Mouse (Mus musculus) kidney, embryonic 16.5 days (tissue): Measurements from ENCODE around the gene Arhgef33. TPM values are rescaled to one million over a fixed set of nuclear protein-coding genes. Genes with fewer than 3 reads are reported as not detected.
"Not testable (repeated sequence)": the region's sequence is repeated elsewhere in the genome, so short reads cannot be mapped to it uniquely, and the experiment has no call there.

Experiments
- ATAC-seq: fragments of 200-750 bp; cut with Nextera tagmentation; 2 replicates; pipeline ENCODE4 v1.8.0; 2017; ENCODE audit warnings: moderate TSS enrichment; ENCODE audit not compliant: low FRiP score, low TSS enrichment
- H3K27ac ChIP-seq: fragments of 300-500 bp; sonication (generic); 2 replicates; pipeline ENCODE4 v1.5.1; 2014; ENCODE audit warnings: low read length
- H3K27me3 ChIP-seq: fragments of 300-500 bp; sonication (generic); 2 replicates; pipeline ENCODE4 v1.6.1; 2014; ENCODE audit warnings: low read length, control low read depth, mixed read lengths; ENCODE audit not compliant: insufficient read depth
- H3K36me3 ChIP-seq: fragments of 300-500 bp; sonication (generic); 2 replicates; pipeline ENCODE4 v1.6.1; 2014; ENCODE audit warnings: low read length, control low read depth, mixed read lengths; ENCODE audit not compliant: insufficient read depth
- H3K4me1 ChIP-seq: fragments of 300-500 bp; sonication (generic); 2 replicates; pipeline ENCODE4 v1.6.1; 2014; ENCODE audit warnings: low read length, control low read depth, mixed read lengths; ENCODE audit not compliant: insufficient read depth
- H3K4me2 ChIP-seq: fragments of 300-500 bp; sonication (generic); replicated peaks from 2 replicates; pipeline ENCODE4 v1.6.1; 2014; ENCODE audit warnings: low read depth, low read length
- H3K4me3 ChIP-seq: fragments of 300-500 bp; sonication (generic); 2 replicates; pipeline ENCODE4 v1.5.1; 2014; ENCODE audit warnings: mild to moderate bottlenecking, low read length
- H3K9ac ChIP-seq: fragments of 300-500 bp; sonication (generic); replicated peaks from 2 replicates; pipeline ENCODE4 v1.6.1; 2014; ENCODE audit warnings: low read length
- H3K9me3 ChIP-seq: fragments of 300-500 bp; sonication (generic); 2 replicates; pipeline ENCODE4 v1.6.1; 2016; ENCODE audit warnings: low read length, control low read depth
- WGBS: fragments of 180-500 bp; shearing (Covaris S2); extraction: QIAGEN DNeasy Blood & Tissue Kit; methylation state at CpG from one replicate; pipeline ENCODE4 v1.1.7; 2014; 5-methylcytosine and 5-hydroxymethylcytosine counted together
- polyA plus RNA-seq: library from polyadenylated mRNA; unstranded; fragments of >200 nt; fragmentation: Nextera tagmentation; extraction: Ambion mirVana; gene quantifications from 2 replicates; pipeline ENCODE4 v1.2.1, GENCODE M21; 2015

Gene Arhgef33
- polyA plus RNA-seq, 1 experiment from 2014 or later = 0.55 TPM

GRCm38 (mm10) chr17:80373726-80374096 lies 66.5 kb downstream of the Arhgef33 start:
- no peaks in the 10 kb centered on the region for H3K36me3 ChIP-seq
- ATAC-seq = peak; percentile 72
- peaks cover 12% of the 10 kb centered on the region; the same call in 1 of the 2 replicates for H3K4me1 ChIP-seq
- H3K4me3 ChIP-seq = peak overlapping the region; percentile 56
- H3K27ac ChIP-seq = peak overlapping the region; percentile 69; the same call in 1 of the 2 replicates
- H3K9ac ChIP-seq = peak overlapping the region; percentile 85
- peaks cover 8% of the 10 kb centered on the region; the same call in 1 of the 2 replicates for H3K27me3 ChIP-seq
- WGBS = 19% methylated on average over 29 of the region's 29 CpGs
- peak overlapping the region; percentile 92 for H3K4me2 ChIP-seq
- H3K9me3 ChIP-seq = peaks cover 2% of the 10 kb centered on the region; the same call in 1 of the 2 replicates

GRCm38 (mm10) chr17:80378386-80378785 lies 71.2 kb downstream of the Arhgef33 start:
- ATAC-seq, H3K4me3 ChIP-seq, H3K4me1 ChIP-seq, H3K36me3 ChIP-seq, H3K27me3 ChIP-seq, H3K27ac ChIP-seq, H3K4me2 ChIP-seq, H3K9ac ChIP-seq, H3K9me3 ChIP-seq: not testable (repeated sequence)

GRCm38 (mm10) chr17:80385671-80386070 lies 78.5 kb downstream of the Arhgef33 start:
- 61% methylated on average over 1 of the region's 1 CpGs for WGBS
- Histone ChIP-seq H3K9me3 (no peaks in the 10 kb centered on the region), H3K9ac (no peak overlapping the region), H3K4me2 (no peak overlapping the region), H3K4me3 (no peak overlapping the region), H3K27ac (no peak overlapping the region), H3K4me1 (no peaks in the 10 kb centered on the region), H3K36me3 (no peaks in the 10 kb centered on the region), H3K27me3 (no peaks in the 10 kb centered on the region)
- ATAC-seq = no peak

- H3K4me1 ChIP-seq = 0 out of 2 replicates have a peak, but pooled peaks cover 4% of the 10 kb centered on the region
- no peaks in the 10 kb centered on the region for H3K9me3 ChIP-seq
- no peak overlapping the region for H3K4me3 ChIP-seq
- H3K27me3 ChIP-seq = no peaks in the 10 kb centered on the region
- no peak overlapping the region for H3K9ac ChIP-seq
- no peak overlapping the region for H3K27ac ChIP-seq
- no peak overlapping the region for H3K4me2 ChIP-seq
- WGBS = 76% methylated on average over 10 of the region's 10 CpGs
- no peaks in the 10 kb centered on the region for H3K36me3 ChIP-seq
- no peak for ATAC-seq
Observed at GRCm38 (mm10) chr17:80390024-80390423, 82.8 kb downstream of the Arhgef33 start.

- 0 out of 2 replicates have a peak, but pooled peaks cover 4% of the 10 kb centered on the region for H3K4me1 ChIP-seq
- no peaks in the 10 kb centered on the region for H3K27me3 ChIP-seq
- ATAC-seq = peak; percentile 94
- H3K9ac ChIP-seq = peak overlapping the region; percentile 63
- no peaks in the 10 kb centered on the region for H3K36me3 ChIP-seq
- H3K9me3 ChIP-seq = no peaks in the 10 kb centered on the region
- 14% methylated on average over 17 of the region's 17 CpGs for WGBS
- H3K27ac ChIP-seq = no peak overlapping the region
- peak overlapping the region; percentile 54 for H3K4me3 ChIP-seq
- peak overlapping the region; percentile 77 for H3K4me2 ChIP-seq
Observed at GRCm38 (mm10) chr17:80391423-80392403, 84.5 kb downstream of the Arhgef33 start.

- no peaks in the 10 kb centered on the region for H3K9me3 ChIP-seq
- H3K27me3 ChIP-seq = no peaks in the 10 kb centered on the region
- H3K36me3 ChIP-seq = peaks cover 24% of the 10 kb centered on the region
- H3K9ac ChIP-seq = no peak overlapping the region
- H3K4me1 ChIP-seq = no peaks in the 10 kb centered on the region
- H3K4me2 ChIP-seq = no peak overlapping the region
- 93% methylated on average over 7 of the region's 7 CpGs for WGBS
- ATAC-seq = no peak
- no peak overlapping the region for H3K4me3 ChIP-seq
- no peak overlapping the region for H3K27ac ChIP-seq
Observed at GRCm38 (mm10) chr17:80398243-80398642, 91.0 kb downstream of the Arhgef33 start.

GRCm38 (mm10) chr17:80411182-80411581 lies 104.0 kb downstream of the Arhgef33 start:
- H3K4me1 ChIP-seq = no peaks in the 10 kb centered on the region
- H3K9ac ChIP-seq = no peak overlapping the region
- no peaks in the 10 kb centered on the region for H3K9me3 ChIP-seq
- H3K27me3 ChIP-seq = no peaks in the 10 kb centered on the region
- H3K27ac ChIP-seq = no peak overlapping the region
- H3K4me3 ChIP-seq = no peak overlapping the region
- H3K4me2 ChIP-seq = no peak overlapping the region
- 85% methylated on average over 1 of the region's 1 CpGs for WGBS
- ATAC-seq = no peak
- peaks cover 70% of the 10 kb centered on the region for H3K36me3 ChIP-seq

GRCm38 (mm10) chr17:80418572-80419210 lies 111.5 kb downstream of the Arhgef33 start:
- no peak overlapping the region for H3K4me3 ChIP-seq
- H3K36me3 ChIP-seq = peaks cover 55% of the 10 kb centered on the region
- whole genome bisulfite sequencing = 88% methylated on average over 10 of the region's 10 CpGs
- no peak overlapping the region for H3K27ac ChIP-seq
- no peak overlapping the region for H3K4me2 ChIP-seq
- no peak for ATAC-seq
- no peaks in the 10 kb centered on the region for H3K4me1 ChIP-seq
- H3K9ac ChIP-seq = no peak overlapping the region
- no peaks in the 10 kb centered on the region for H3K27me3 ChIP-seq
- H3K9me3 ChIP-seq = no peaks in the 10 kb centered on the region

- peaks cover 40% of the 10 kb centered on the region for H3K36me3 ChIP-seq
- WGBS = 93% methylated on average over 1 of the region's 1 CpGs
Observed at GRCm38 (mm10) chr17:80420998-80421397, 113.8 kb downstream of the Arhgef33 start.

GRCm38 (mm10) chr17:80426171-80426570 lies 119.0 kb downstream of the Arhgef33 start:
- Histone ChIP-seq H3K27me3 (no peaks in the 10 kb centered on the region), H3K36me3 (peaks cover 19% of the 10 kb centered on the region), H3K4me3 (no peak overlapping the region), H3K9me3 (no peaks in the 10 kb centered on the region), H3K9ac (no peak overlapping the region), H3K4me1 (no peaks in the 10 kb centered on the region), H3K4me2 (no peak overlapping the region), H3K27ac (no peak overlapping the region)
- no peak for ATAC-seq
- 89% methylated on average over 7 of the region's 7 CpGs for WGBS

More at GRCm38 (mm10) chr17:80420998-80421397, 113.8 kb downstream of the Arhgef33 start:
- Histone ChIP-seq H3K9ac (no peak overlapping the region), H3K9me3 (no peaks in the 10 kb centered on the region), H3K27me3 (no peaks in the 10 kb centered on the region), H3K4me1 (no peaks in the 10 kb centered on the region), H3K4me2 (no peak overlapping the region), H3K27ac (no peak overlapping the region), H3K4me3 (no peak overlapping the region)
- ATAC-seq = no peak
